Mouse (Mus musculus) cerebellum, adult 2 months (tissue): ENCODE measurements around the gene Dscaml1. TPM values are rescaled to one million over a fixed set of nuclear protein-coding genes. Genes with fewer than 3 reads are reported as not detected.
"Not testable (repeated sequence)": the region's sequence is repeated elsewhere in the genome, so short reads cannot be mapped to it uniquely, and the experiment has no call there.

Experiments used
- DNase-seq, 2 experiments: peaks; one replicate each; pipeline ENCODE4 v3.0.0; 2021
- H3K27ac ChIP-seq: fragments of 200-500 bp; 2 replicates; pipeline ENCODE4 v1.5.1; 2012; ENCODE audit warnings: low read length, control low read depth, inconsistent platforms; ENCODE audit not compliant: insufficient read depth
- H3K27me3 ChIP-seq: fragments of 200-500 bp; 2 replicates; pipeline ENCODE4 v1.6.1; 2012; ENCODE audit warnings: inconsistent platforms, mild to moderate bottlenecking, low read length, moderate library complexity; ENCODE audit not compliant: control insufficient read depth, insufficient read depth
- H3K4me1 ChIP-seq: fragments of 200-500 bp; 2 replicates; pipeline ENCODE4 v1.6.1; 2011; ENCODE audit warnings: low read length; ENCODE audit not compliant: control insufficient read depth, insufficient read depth
- H3K4me3 ChIP-seq: fragments of 200-500 bp; replicated peaks from 2 replicates; pipeline ENCODE3; 2011; ENCODE audit warnings: mild to moderate bottlenecking, low read depth, low read length, control low read depth; ENCODE audit not compliant: insufficient read depth
- CTCF ChIP-seq: fragments of 200-500 bp; IDR thresholded peaks from 2 replicates; pipeline ENCODE4 v1.5.1; 2011; ENCODE audit warnings: low read depth, mild to moderate bottlenecking, control low read depth, low read length, moderate library complexity, borderline replicate concordance; ENCODE audit not compliant: insufficient read depth
- POLR2A ChIP-seq: fragments of 200-500 bp; IDR thresholded peaks from 2 replicates; pipeline ENCODE4 v1.6.1; 2011; ENCODE audit warnings: low read length, control low read depth, borderline replicate concordance; ENCODE audit not compliant: insufficient read depth
- WGBS: fragments of 180-500 bp; shearing (Covaris S2); methylation state at CpG from one replicate; pipeline ENCODE4 v1.1.7; 2018; 5-methylcytosine and 5-hydroxymethylcytosine counted together
- polyA plus RNA-seq: library from polyadenylated mRNA; depleted of rRNA; stranded (reverse); fragments of >200 nt; gene quantifications from 2 replicates; pipeline ENCODE4 v1.2.3, GENCODE M21; 2012

Gene Dscaml1
- polyA plus RNA-seq, 1 experiment: 23.4 TPM

- 80% methylated on average over 18 of the region's 18 CpGs for WGBS
- Histone ChIP-seq H3K4me1 (peaks cover 10% of the 10 kb centered on the region), H3K27ac (no peak overlapping the region), H3K4me3 (no peak overlapping the region), H3K27me3 (no peaks in the 10 kb centered on the region)
- no peak for TF ChIP-seq POLR2A
- no peak for TF ChIP-seq CTCF
- DNase-seq: no peak
Observed at GRCm38 (mm10) chr9:45768421-45768820, 342.0 kb downstream of the Dscaml1 start.

GRCm38 (mm10) chr9:45769596-45769995 is 343.2 kb downstream of the Dscaml1 start:
- WGBS: 89% methylated on average over 5 of the region's 5 CpGs
- TF ChIP-seq POLR2A (no peak), CTCF (no peak)

GRCm38 (mm10) chr9:45774088-45774487 is 347.7 kb downstream of the Dscaml1 start:
- Histone ChIP-seq H3K27me3 (no peaks in the 10 kb centered on the region), H3K27ac (no peak overlapping the region), H3K4me3 (no peak overlapping the region), H3K4me1 (peaks cover 4% of the 10 kb centered on the region)
- no peak for DNase-seq
- WGBS: 85% methylated on average over 6 of the region's 6 CpGs
- TF ChIP-seq CTCF: peak; percentile 7; the same call in 1 of the 2 replicates
- TF ChIP-seq POLR2A: no peak

More at GRCm38 (mm10) chr9:45769596-45769995, 343.2 kb downstream of the Dscaml1 start:
- Histone ChIP-seq H3K27ac (no peak overlapping the region), H3K4me1 (peaks cover 10% of the 10 kb centered on the region), H3K27me3 (no peaks in the 10 kb centered on the region), H3K4me3 (no peak overlapping the region)
- no peak for DNase-seq

- H3K4me1 ChIP-seq, H3K27ac ChIP-seq, H3K27me3 ChIP-seq, H3K4me3 ChIP-seq, DNase-seq: not testable (repeated sequence)
- 90% methylated on average over 3 of the region's 3 CpGs for WGBS
Observed at GRCm38 (mm10) chr9:45776176-45776575, 349.7 kb downstream of the Dscaml1 start.

GRCm38 (mm10) chr9:45779201-45779600 is 352.8 kb downstream of the Dscaml1 start:
- H3K4me3 ChIP-seq: no peak overlapping the region
- H3K27ac ChIP-seq: no peak overlapping the region
- DNase-seq: no peak
- 45% methylated on average over 6 of the region's 6 CpGs for WGBS
- 0 out of 2 replicates have a peak, but pooled peaks cover 4% of the 10 kb centered on the region for H3K4me1 ChIP-seq
- TF ChIP-seq CTCF (no peak), POLR2A (no peak)
- no peaks in the 10 kb centered on the region for H3K27me3 ChIP-seq

- 55% methylated on average over 12 of the region's 12 CpGs for WGBS
- H3K27ac ChIP-seq: no peak overlapping the region
Observed at GRCm38 (mm10) chr9:45783249-45784069, 357.0 kb downstream of the Dscaml1 start.

GRCm38 (mm10) chr9:45787071-45787470 is 360.6 kb downstream of the Dscaml1 start:
- no peaks in the 10 kb centered on the region for H3K27me3 ChIP-seq
- DNase-seq: peak in 1 of 2 experiments; percentile 51
- H3K4me3 ChIP-seq: no peak overlapping the region
- peaks cover 22% of the 10 kb centered on the region for H3K4me1 ChIP-seq
- no peak overlapping the region for H3K27ac ChIP-seq
- WGBS: 18% methylated on average over 8 of the region's 8 CpGs
- TF ChIP-seq POLR2A: no peak
- no peak for TF ChIP-seq CTCF

More at GRCm38 (mm10) chr9:45783249-45784069, 357.0 kb downstream of the Dscaml1 start:
- Histone ChIP-seq H3K4me3 (no peak overlapping the region), H3K4me1 (peaks cover 16% of the 10 kb centered on the region), H3K27me3 (no peaks in the 10 kb centered on the region)
- TF ChIP-seq POLR2A: no peak
- TF ChIP-seq CTCF: no peak
- DNase-seq: peak in 1 of 2 experiments; percentile 28

GRCm38 (mm10) chr9:45787547-45787946 is 361.1 kb downstream of the Dscaml1 start:
- peaks cover 27% of the 10 kb centered on the region for H3K4me1 ChIP-seq
- H3K27me3 ChIP-seq: no peaks in the 10 kb centered on the region
- H3K4me3 ChIP-seq: no peak overlapping the region
- 38% methylated on average over 6 of the region's 6 CpGs for WGBS
- DNase-seq: no peak
- H3K27ac ChIP-seq: no peak overlapping the region
- TF ChIP-seq POLR2A (no peak), CTCF (no peak)

- Histone ChIP-seq H3K4me3 (no peak overlapping the region), H3K27ac (no peak overlapping the region), H3K27me3 (no peaks in the 10 kb centered on the region), H3K4me1 (peaks cover 29% of the 10 kb centered on the region)
- DNase-seq: no peak
- TF ChIP-seq CTCF (no peak), POLR2A (no peak)
- 77% methylated on average over 5 of the region's 5 CpGs for WGBS
Observed at GRCm38 (mm10) chr9:45788405-45788804, 362.0 kb downstream of the Dscaml1 start.
